Mouse (Mus musculus): ENCODE results near the gene Skap1. TPM values are rescaled to one million over a fixed set of nuclear protein-coding genes. Genes with fewer than 3 reads are reported as not detected.

Gene Skap1
- polyA plus RNA-seq, 2 experiments from 2014 or later, result 652 to 757 TPM

GRCm38 (mm10) chr11:96466382-96466781, 2.0 kb downstream of the Skap1 start:
- ATAC-seq, result no peak

GRCm38 (mm10) chr11:96466987-96467386, 2.6 kb downstream of the Skap1 start:
- ATAC-seq, result peak; percentile 92

GRCm38 (mm10) chr11:96468048-96468745, 3.8 kb downstream of the Skap1 start:
- ATAC-seq, result peak; percentile 16

GRCm38 (mm10) chr11:96482711-96483110, 18.3 kb downstream of the Skap1 start:
- no peak for ATAC-seq

- ATAC-seq, result no peak
Measured at GRCm38 (mm10) chr11:96483179-96483578, 18.8 kb downstream of the Skap1 start.

GRCm38 (mm10) chr11:96498481-96498880, 34.1 kb downstream of the Skap1 start:
- no peak for ATAC-seq

- ATAC-seq, result no peak
Measured at GRCm38 (mm10) chr11:96501042-96501441, 36.6 kb downstream of the Skap1 start.

GRCm38 (mm10) chr11:96502948-96503347, 38.6 kb downstream of the Skap1 start:
- no peak for ATAC-seq

GRCm38 (mm10) chr11:96504509-96505119, 40.2 kb downstream of the Skap1 start:
- ATAC-seq, result peak; percentile 89

- no peak for ATAC-seq
Measured at GRCm38 (mm10) chr11:96505841-96506240, 41.4 kb downstream of the Skap1 start.

- ATAC-seq, result no peak
Measured at GRCm38 (mm10) chr11:96515164-96515563, 50.8 kb downstream of the Skap1 start.

GRCm38 (mm10) chr11:96524541-96524940, 60.1 kb downstream of the Skap1 start:
- no peak for ATAC-seq

GRCm38 (mm10) chr11:96526137-96526621, 61.8 kb downstream of the Skap1 start:
- ATAC-seq, result no peak

- no peak for ATAC-seq
Measured at GRCm38 (mm10) chr11:96531757-96532433, 67.5 kb downstream of the Skap1 start.

- ATAC-seq, result no peak
Measured at GRCm38 (mm10) chr11:96534531-96534930, 70.1 kb downstream of the Skap1 start.

GRCm38 (mm10) chr11:96536146-96536545, 71.8 kb downstream of the Skap1 start:
- peak; percentile 78 for ATAC-seq

- ATAC-seq, result no peak
Measured at GRCm38 (mm10) chr11:96542003-96542402, 77.6 kb downstream of the Skap1 start.

GRCm38 (mm10) chr11:96542561-96542960, 78.2 kb downstream of the Skap1 start:
- ATAC-seq, result no peak

- no peak for ATAC-seq
Measured at GRCm38 (mm10) chr11:96546428-96546827, 82.0 kb downstream of the Skap1 start.

GRCm38 (mm10) chr11:96550960-96551703, 86.7 kb downstream of the Skap1 start:
- ATAC-seq, result no peak

GRCm38 (mm10) chr11:96553091-96553490, 88.7 kb downstream of the Skap1 start:
- peak; percentile 49 for ATAC-seq

GRCm38 (mm10) chr11:96560229-96560628, 95.8 kb downstream of the Skap1 start:
- peak; percentile 73 for ATAC-seq

- ATAC-seq, result no peak
Measured at GRCm38 (mm10) chr11:96564088-96564487, 99.7 kb downstream of the Skap1 start.

Data from CD4-positive, CD25-positive, alpha-beta regulatory T cell, adult 4 months (primary cell).